Mouse (Mus musculus) neural tube, embryonic 10.5 days (tissue): ENCODE measurements around the gene Naxe.

Experiments used
- DNase-seq: peaks from one replicate; pipeline ENCODE4 v3.0.0-alpha.2; 2017; ENCODE audit warnings: low spot score; ENCODE audit errors: extremely low spot score

The Naxe gene

DNA sequence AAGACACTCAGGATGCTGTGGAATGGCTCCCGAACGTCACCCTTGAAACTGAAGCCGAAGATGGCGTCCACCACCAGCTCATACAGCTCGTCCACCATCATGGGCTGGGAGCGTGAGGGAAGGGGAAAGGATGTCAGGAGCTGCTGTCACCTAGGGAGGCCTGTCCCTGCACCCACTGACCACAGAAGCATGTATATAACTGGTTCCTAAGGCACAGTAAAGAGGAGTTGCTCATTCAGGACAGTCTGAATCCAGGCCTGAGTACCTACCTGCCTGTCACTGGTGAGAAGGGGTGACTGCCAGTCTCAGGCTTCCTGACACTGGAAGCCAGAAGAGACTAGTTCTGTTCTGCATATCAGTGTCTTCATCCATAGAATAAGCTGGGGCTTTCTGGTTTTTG lies 1.3 kb downstream of the Naxe start:
- no peak for DNase-seq

DNA sequence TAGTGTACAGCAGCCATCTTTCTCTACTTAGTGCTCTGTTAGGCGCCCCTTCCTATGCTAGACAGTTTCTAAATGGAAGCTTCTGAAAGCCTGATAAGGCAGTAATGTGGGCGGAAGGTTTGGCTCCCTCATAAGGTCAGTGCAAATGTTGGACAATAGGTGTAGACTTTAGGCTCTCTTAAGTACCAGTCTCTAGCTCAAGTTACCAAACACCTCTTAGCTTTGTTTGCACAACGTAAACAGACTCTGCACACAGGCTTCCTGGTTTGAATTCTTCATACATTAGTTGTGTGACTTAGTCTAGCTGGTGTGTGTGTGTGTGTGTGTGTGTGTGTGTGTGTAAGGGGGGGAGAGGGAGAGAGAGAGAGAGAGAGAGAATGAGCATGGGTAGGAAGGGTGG lies 8.8 kb downstream of the Naxe start:
- DNase-seq: no peak

DNA sequence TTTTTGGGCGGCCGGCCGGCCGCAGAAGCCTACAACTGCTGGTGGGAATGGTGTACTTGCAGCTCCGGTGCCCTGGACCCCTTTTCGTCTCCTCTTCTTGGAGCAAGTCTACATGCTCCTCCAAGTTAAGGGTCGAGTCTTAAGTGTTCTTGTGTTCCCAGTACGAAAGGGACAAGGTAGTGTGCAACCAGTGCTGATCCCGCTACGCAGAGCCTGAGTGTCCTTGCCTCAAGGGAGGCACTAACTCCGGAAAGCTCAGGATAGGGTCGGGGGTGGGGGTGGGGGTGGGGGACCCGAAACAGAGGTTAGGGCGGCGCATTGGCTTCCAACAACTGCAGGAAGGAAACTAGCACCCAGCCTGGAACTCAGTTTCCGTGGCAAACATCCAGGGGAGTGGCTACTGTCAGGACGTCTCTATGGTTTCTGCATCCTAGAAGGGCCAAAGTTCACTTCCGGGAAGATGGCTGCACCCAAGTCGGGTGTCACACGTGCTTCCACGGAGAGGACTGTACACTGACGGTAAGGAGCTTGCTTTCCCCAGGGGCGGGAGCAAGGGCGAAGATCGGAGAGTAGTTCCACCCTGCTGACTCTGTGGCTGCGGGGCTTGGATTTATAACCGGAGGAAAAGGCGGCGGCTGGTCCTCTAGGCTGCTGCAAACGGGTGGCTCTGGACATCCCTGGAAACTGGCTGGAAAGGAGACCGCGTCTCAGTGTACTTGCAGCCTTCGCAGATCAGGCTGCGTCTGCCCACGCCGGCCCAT lies 15.5 kb downstream of the Naxe start, which contains the start of gene Gpatch4:
Gene Gpatch4 (plus strand): TSS at position 448 of the 761 bp plus-strand sequence.
- DNase-seq: peak; percentile 88

DNA sequence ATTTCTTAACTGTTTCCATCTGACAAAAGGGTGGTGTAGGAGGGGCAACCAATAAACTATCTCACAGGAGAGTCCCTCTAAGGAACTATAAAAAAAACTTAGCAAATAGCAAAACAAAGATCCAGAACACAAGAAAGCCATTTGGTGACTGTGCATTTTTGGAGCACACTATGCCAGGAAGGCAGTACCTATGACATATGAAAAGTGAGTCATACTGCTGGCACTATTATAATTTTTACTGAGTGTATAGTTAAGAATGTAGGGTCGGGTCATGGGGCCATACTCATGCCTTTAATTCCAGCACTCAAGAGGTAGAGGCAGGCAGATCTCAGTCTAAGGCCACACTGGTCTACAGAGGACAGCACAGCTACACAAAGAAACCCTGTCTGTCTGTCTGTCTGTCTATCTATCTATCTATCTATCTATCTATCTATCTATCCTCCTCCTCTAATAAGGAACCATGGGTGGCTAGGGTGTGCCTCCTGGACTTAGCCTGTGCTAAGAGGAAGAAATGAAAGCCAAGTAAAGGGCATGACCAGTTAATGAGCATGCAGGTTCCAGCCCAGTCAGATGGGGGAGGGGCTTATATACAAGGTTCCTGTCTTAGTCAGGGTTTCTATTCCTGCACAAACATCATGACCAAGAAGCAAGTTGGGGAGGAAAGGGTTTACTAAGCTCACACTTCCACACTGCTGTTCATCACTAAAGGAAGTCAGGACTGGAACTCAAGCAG lies 22.6 kb downstream of the Naxe start:
- DNase-seq: no peak

DNA sequence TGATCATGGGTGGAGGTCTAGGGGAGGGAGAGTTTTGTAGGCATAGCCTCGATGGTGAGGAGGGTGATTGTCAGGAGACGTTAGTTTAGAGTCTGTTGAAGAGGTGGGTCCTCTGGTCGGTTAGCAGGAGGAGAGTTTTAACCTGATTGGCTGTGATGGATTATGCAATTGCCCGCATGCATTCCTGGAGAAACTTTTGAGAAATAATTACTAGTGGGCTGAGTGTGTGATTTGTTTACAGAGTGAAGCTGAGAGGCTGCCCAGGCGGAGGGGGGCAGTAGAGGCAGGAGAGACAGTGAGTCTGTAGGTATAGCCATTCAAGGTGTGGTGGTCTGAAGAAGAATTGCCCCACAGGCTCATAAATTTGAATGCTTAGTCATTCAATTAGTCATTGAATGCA lies 24.8 kb downstream of the Naxe start:
- no peak for DNase-seq

DNA sequence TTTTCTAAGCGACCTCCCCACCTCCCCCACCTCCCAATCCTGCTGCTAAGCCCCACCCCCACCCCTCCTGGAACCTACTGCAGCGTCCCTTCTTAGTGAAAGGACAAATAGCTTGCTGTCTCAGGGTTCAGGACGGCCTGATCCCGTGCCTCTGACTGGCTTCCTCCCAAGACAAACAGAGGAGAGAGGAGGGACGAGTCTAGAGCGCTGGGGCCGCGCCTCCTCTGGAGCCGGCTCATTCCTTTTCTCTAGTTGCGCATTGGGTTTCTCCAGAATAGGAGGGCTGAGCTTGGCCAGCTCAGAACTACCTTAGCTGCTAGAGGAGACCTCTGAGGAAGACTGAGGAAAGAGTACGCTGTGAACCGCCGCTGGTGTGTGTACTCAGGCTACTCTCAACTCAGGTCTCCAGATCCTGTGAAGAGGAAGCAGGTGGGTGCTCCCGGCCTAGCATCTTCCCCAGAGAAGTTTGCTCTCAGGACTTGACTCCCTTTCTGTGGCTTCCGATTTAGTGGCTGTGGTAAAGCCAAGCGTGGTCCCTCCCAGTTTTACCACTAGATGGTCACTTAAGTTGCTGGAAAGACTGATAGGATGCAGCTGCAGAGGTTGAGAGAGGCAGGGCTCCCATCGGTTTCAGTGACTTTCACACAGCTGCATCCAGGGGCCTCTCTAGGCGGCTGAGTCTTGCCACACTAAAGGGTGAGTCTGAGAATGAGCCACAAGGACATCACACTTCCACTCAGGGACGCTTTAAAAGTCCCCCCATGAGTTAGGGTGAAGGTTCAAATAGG lies 27.5 kb downstream of the Naxe start:
- no peak for DNase-seq

DNA sequence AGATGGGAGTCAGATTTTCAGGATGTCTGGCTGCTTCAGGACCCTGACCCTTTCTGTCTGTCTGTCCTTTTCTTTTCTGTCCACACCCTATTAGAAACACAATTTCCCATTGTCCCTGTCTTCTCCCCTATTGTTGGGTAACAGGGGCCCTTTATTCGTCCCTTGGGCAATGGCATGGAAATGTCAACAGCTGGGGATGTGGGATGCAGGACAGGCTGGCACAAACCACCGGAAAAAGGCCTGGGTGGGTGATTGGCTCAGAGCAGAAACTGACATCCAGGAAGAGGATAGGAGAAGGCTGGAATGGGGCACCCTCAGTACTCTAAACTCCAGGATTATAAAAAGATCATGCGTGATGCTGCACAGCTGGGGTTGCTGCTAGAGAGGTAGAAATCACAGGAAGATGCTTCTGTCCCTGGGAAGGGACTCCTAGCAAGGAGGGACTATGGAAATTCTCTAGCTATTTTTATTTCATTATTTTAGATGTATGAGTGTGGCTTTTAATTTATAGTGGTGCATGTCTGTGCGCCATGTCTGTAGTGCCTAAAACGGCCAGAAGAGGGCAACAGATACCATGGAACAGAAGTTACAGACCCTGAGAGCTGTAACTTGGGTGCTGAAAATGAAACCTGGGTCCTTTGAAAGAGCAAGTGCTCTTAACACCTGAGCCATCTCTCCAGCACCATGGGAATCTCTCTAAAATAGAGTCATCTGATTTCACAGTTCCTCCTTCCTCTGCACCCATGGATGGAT lies 30.7 kb downstream of the Naxe start, which contains the start of gene Hapln2:
Gene Hapln2 (minus strand): TSS at position 150 of the 753 bp plus-strand sequence.
- DNase-seq: no peak

DNA sequence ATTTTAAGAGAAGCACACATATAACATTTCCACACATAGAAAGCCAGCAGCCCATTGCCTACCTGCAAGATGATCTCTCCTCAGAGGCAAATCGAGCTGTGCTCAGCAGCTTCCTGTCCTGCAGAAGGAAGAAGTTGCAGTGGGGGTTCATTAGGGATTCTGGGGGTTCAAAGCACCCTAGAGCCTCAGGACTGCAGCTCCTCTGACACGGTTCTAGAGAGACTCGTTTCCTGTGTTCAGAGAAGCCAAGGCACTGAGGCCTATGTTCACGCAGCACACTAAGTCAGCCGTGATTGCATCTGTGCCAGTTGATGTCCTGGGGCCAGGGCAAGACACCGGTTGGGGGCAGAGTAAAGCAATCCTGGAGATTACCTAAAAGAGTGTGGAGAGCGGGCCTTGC lies 31.5 kb downstream of the Naxe start:
- DNase-seq: no peak

DNA sequence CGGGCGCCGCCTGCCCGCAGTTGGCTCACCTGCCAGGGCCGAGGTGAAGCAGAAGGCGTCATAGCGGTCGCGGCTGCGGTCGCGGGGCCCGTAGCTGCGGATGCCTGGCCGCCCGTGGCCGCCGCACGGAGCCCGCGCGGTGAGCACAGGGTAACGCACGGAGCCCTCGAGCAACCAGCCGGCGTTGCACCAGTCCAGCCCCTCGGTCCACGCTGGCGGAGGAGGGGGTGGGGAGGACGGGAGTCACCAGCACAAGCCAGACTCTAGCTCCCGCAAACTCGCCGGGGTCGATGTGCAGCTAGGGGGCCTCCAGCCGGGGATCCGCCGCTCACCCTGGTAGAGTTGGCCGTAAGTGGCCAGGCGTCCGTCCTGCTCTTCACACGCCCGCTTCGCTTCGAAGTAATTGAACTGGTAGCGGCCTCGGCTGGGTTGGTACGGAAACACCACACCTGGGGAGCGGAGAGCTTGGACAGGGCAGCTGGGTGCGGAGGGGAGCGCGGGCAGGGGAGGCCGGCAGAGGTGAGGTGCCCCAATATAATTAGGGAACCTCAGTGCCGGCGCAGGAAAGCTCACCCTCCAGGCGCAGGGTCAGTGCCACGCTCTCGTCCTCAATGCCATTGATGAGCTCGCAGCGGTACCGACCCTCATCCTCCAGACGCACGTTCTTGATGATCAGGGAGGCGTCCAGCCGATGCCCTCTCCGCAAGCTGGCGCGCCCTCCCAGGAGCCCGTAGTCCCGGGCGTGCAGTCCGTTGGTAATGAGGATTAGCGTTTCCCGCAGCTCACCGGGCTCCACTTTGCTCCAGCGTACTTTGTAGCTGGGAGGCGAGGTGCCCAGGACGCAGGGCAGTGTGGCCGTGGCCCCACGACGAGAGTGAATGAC lies 34.9 kb downstream of the Naxe start:
- DNase-seq: no peak

DNA sequence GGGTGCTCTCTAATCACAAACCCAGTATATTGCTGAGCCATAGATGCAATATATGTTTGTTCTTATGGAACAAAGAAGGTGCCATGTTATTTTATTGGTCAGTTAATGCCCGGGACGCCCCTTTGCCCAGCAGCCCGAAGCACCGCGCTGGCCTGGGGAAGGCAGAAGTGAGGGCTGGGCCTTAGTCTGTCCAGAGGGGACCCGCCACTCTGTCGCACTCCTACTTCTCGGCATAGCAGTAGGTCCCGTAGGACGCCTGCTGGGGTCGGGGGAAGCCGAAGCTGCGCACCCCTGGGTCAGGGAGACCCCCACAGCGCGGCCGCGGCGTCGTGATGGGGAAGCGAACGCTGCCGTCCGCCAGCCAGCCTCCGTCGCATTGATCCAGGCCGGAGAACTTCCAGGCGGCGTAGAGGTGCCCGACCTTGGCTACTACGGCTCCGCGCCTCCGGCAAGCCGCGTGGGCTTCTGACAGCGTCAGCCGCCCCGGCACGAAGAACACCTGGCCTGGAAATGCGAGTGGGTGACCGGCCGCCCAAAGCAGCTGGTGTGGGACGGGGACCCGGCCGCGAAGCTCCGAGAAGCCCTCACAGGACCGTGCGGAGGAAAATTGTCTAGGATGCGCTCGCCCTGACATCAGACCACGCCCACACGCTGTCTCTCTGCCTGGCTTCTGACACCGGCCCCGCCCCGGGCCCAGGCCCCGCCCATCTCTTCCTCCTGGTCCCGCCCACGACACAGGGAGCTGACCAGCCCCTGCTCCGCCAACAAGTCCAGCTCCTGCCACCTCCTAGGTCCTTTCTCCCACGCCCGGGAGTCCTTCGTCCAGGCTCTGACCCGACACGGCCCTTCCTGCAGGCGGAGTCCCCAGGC lies 35.7 kb downstream of the Naxe start:
- peak; percentile 94 for DNase-seq

DNA sequence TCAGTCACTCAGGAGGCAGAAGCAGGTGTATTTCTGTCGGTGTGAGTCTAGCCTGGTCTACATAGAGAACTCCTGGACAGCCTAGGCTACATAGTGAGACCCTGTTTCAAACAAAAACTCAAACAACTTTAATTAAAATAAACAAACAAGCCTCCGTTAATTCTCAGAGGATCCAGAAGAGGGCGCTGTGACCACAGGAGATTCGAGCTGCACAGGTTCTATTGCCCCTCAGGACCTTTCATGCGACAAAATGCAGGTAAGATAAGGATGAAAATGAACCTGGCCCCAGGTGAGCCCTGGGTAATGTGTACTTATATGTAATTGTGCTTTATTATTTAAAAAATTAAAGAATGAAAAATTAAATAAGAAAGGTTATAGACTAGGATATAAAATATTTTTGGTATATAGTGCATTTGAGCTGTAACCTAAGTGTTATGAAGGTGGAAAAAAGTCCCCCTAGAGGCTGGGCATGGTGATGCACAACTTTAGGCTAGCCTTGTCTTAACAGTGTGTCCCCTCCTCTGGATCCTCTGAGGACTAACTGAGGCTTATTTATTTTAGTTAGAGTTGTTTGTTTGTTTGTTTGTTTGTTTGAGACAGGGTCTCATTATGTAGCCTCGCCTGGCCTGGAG lies 47.5 kb downstream of the Naxe start:
- DNase-seq: no peak
